Mouse (Mus musculus) thymus, adult 2 months (tissue): ENCODE measurements around the gene Olfr1277. TPM values are rescaled to one million over a fixed set of nuclear protein-coding genes. Genes with fewer than 3 reads are reported as not detected.

ENCODE experiments used
- DNase-seq: peaks from one replicate; pipeline ENCODE4 v3.0.0; 2021
- H3K27ac ChIP-seq: fragments of 200-500 bp; 2 replicates; pipeline ENCODE4 v1.5.1; 2012; ENCODE audit warnings: low read length, control low read depth; ENCODE audit not compliant: control insufficient read depth, insufficient read depth
- H3K27me3 ChIP-seq: fragments of 200-500 bp; 2 replicates; pipeline ENCODE4 v1.6.1; 2012; ENCODE audit warnings: mild to moderate bottlenecking, low read length, moderate library complexity, mixed read lengths; ENCODE audit not compliant: control insufficient read depth, insufficient read depth
- H3K36me3 ChIP-seq: fragments of 200-500 bp; 2 replicates; pipeline ENCODE4 v1.6.1; 2012; ENCODE audit warnings: mild to moderate bottlenecking, low read length, moderate library complexity; ENCODE audit not compliant: control insufficient read depth, insufficient read depth
- H3K4me1 ChIP-seq: fragments of 200-500 bp; replicated peaks from 2 replicates; pipeline ENCODE4 v1.6.1; 2012; ENCODE audit warnings: low read length; ENCODE audit not compliant: control insufficient read depth, insufficient read depth
- H3K4me3 ChIP-seq: fragments of 200-500 bp; 2 replicates; pipeline ENCODE4 v1.5.1; 2012; ENCODE audit warnings: mild to moderate bottlenecking, low read length, control low read depth, moderate library complexity; ENCODE audit not compliant: control insufficient read depth, insufficient read depth
- CTCF ChIP-seq: fragments of 200-500 bp; IDR thresholded peaks from 2 replicates; pipeline ENCODE4 v1.5.1; 2012; ENCODE audit warnings: mild to moderate bottlenecking, control low read depth, low read length, moderate library complexity, borderline replicate concordance; ENCODE audit not compliant: control insufficient read depth, poor library complexity, insufficient read depth; ENCODE audit errors: extremely low read depth
- POLR2A ChIP-seq: fragments of 200-500 bp; IDR thresholded peaks from 2 replicates; pipeline ENCODE4 v1.6.1; 2012; ENCODE audit warnings: mild to moderate bottlenecking, low read length, control low read depth, moderate library complexity; ENCODE audit not compliant: control insufficient read depth, poor library complexity, insufficient read depth; ENCODE audit errors: extremely low read depth
- WGBS: fragments of 180-500 bp; shearing (Covaris S2); methylation state at CpG from one replicate; pipeline ENCODE4 v1.1.7; 2018; 5-methylcytosine and 5-hydroxymethylcytosine counted together
- polyA plus RNA-seq: library from polyadenylated mRNA; depleted of rRNA; stranded (reverse); fragments of >200 nt; gene quantifications from 2 replicates; pipeline ENCODE4 v1.2.3, GENCODE M21; 2012; rRNA removed

The Olfr1277 gene
- not detected in 2 replicates for polyA plus RNA-seq

DNA sequence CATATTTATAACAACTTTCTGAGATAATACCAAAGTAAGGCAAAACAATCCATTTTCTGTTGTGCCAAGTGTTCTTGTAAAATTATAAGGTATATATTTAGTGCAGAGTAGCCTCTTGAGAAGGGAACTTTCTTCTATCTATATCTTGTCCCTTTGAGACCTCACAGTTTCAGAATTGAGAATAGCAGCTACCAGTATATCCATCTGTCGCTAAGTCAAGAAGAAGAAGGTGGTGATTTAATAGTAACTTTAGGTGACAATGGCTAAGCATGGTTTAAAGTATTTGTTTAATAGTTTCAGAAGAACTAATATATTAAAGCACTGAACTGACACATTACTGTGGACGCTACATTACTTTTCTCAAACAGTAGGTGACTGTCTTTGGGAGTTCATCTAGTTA, at the start of gene Olfr1277:
Olfr1277 (minus strand) TSS at position 101 of the 400 bp plus-strand sequence.
- WGBS = 88% methylated on average over 2 of the region's 2 CpGs

DNA sequence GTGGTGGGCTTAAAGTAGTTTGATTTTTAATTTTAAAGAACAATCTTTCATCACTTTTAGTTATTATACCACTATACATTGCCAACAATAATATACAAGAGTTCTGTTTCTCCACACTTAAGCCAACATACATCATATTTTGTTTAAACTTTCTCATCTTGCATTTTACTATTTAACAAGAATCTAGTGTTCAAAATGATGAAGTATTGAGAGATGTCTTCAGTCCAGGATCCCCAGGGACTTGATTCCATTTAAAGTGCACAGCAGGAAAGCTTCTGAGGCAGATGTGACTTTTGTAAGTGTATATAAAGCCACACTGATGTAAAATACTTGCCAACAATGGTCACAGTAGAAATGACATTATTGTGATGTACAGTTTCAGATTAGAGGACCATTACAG, 39.8 kb upstream of the Olfr1277 start, which contains the start of gene Olfr1280:
Olfr1280 (plus strand) TSS at position 301 of the 400 bp plus-strand sequence.
- no peak for DNase-seq
- Histone ChIP-seq H3K27me3 (no peaks in the 10 kb centered on the region), H3K4me1 (no peaks in the 10 kb centered on the region), H3K4me3 (no peak within 1 kb of the TSS), H3K36me3 (no peaks in the 10 kb centered on the region), H3K27ac (no peak within 1 kb of the TSS)
- no peak for TF ChIP-seq POLR2A
- no peak for TF ChIP-seq CTCF

More for the DNA sequence above, at the start of gene Olfr1277:
- no peak for DNase-seq
- Histone ChIP-seq H3K4me1 (no peaks in the 10 kb centered on the region), H3K27me3 (no peaks in the 10 kb centered on the region), H3K27ac (no peak within 1 kb of the TSS), H3K4me3 (no peak within 1 kb of the TSS), H3K36me3 (no peaks in the 10 kb centered on the region)
- TF ChIP-seq POLR2A (no peak), CTCF (no peak)

DNA sequence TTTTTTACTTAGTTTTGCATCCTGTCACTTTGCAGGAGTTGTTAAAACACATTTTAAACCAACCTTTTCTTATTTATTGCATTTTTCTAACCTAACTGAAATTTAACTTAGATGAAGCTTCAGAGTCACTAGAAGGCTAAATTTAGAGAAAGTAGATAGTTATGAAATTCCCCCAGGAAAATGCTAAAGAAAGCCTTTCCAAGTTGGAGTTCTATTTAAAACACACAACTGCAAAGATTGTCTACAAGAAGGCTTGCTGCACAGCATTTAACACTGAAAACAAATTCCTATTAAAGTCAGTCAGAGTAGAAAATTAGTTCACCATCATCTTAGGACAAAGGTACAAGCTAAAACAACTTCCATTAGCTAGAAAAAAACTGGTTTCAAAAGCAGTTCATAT, 26.5 kb upstream of the Olfr1277 start, which contains the start of gene Olfr1279:
Olfr1279 (plus strand) TSS at position 262 of the 400 bp plus-strand sequence.
- Histone ChIP-seq H3K27me3 (no peaks in the 10 kb centered on the region), H3K36me3 (no peaks in the 10 kb centered on the region), H3K4me3 (no peak within 1 kb of the TSS), H3K27ac (no peak within 1 kb of the TSS), H3K4me1 (no peaks in the 10 kb centered on the region)
- no peak for TF ChIP-seq CTCF
- TF ChIP-seq POLR2A = no peak
- DNase-seq = no peak

- H3K27ac ChIP-seq = no peak overlapping the region
- no peak for DNase-seq
These were observed 24.6 kb upstream of the Olfr1277 start for GRCm38 (mm10) chr2:111298541-111298940.

DNA sequence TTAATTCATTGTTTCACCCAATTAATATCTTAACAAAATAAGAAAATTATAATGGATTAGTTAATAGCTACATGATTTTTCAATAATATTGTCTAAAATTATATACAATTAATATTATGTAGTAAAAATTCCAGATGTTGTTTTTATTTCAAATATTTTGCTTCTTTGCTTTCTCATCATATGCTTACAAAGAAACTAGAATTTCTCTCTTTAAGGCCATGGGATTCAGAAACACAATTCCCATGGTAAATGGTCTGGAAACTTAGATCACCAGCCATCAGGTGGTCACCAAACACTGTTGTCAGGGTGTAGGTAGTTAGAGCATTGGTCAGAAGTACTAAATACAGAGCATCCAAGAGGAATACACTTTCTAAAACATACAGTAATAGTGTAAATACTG, 15.9 kb upstream of the Olfr1277 start, which contains the start of gene Olfr1278:
Olfr1278 (plus strand) TSS at position 301 of the 400 bp plus-strand sequence.
- no peaks in the 10 kb centered on the region for H3K4me1 ChIP-seq
- H3K27ac ChIP-seq = no peak within 1 kb of the TSS
- TF ChIP-seq POLR2A (no peak), CTCF (no peak)
- DNase-seq = no peak
- no peak within 1 kb of the TSS for H3K4me3 ChIP-seq
- H3K36me3 ChIP-seq = no peaks in the 10 kb centered on the region
- no peaks in the 10 kb centered on the region for H3K27me3 ChIP-seq

More at GRCm38 (mm10) chr2:111298541-111298940, 24.6 kb upstream of the Olfr1277 start:
- Histone ChIP-seq H3K27me3 (no peaks in the 10 kb centered on the region), H3K36me3 (no peaks in the 10 kb centered on the region), H3K4me1 (no peaks in the 10 kb centered on the region), H3K4me3 (no peak overlapping the region)
- TF ChIP-seq CTCF (no peak), POLR2A (no peak)

DNA sequence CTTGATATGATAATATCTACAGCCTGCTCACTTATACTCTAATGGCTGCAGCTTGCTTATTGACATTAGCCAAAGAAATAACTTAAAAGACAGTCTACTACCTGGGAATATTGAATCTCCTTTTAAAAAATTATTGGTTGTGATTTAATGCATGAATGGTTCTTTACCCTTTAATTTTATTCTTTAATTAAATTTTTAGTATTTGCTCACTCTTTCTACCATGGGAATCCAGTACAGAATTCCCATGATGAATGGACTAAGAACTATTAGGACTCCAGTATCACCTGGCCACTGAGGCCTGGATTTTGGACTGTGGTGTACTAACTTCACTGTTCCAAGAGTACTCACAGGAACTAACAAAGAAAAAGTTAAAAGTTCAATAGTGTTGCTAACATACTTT, 19.7 kb downstream of the Olfr1277 start, which contains the start of gene Olfr1276:
Olfr1276 (plus strand) TSS at position 301 of the 400 bp plus-strand sequence.
- DNase-seq = no peak
- no peaks in the 10 kb centered on the region for H3K36me3 ChIP-seq
- H3K27ac ChIP-seq = no peak within 1 kb of the TSS
- TF ChIP-seq CTCF (no peak), POLR2A (no peak)
- H3K4me1 ChIP-seq = no peaks in the 10 kb centered on the region
- no peak within 1 kb of the TSS for H3K4me3 ChIP-seq
- no peaks in the 10 kb centered on the region for H3K27me3 ChIP-seq

DNA sequence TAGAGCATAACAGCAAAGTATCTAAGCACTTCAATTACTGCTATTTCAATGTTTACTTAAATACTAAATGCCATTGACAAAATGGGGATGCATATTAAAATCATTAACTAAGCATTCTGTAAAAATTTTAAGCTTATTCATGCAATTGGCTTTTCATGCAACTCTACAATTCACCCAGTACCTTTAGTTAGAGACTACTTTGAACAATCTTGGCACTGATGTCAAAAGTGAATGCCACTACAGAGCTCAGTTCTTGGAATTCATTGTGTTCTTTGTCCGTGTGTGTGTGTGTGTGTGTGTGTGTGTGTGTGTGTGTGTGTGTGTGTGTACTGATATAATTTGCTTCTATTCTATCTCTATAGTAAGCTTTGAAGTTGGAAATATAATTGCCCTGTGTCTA, 38.7 kb downstream of the Olfr1277 start, which contains the start of gene Olfr1275:
Olfr1275 (minus strand) TSS at position 101 of the 400 bp plus-strand sequence.
- TF ChIP-seq POLR2A (no peak), CTCF (no peak)
- no peak within 1 kb of the TSS for H3K27ac ChIP-seq
- no peaks in the 10 kb centered on the region for H3K36me3 ChIP-seq
- H3K4me3 ChIP-seq = no peak within 1 kb of the TSS
- DNase-seq = no peak
- 91% methylated on average over 1 of the region's 1 CpGs for WGBS
- no peaks in the 10 kb centered on the region for H3K4me1 ChIP-seq
- H3K27me3 ChIP-seq = no peaks in the 10 kb centered on the region
